8 mouse cellular contexts compared by ENCODE assay signal in the genomic region with DNA sequence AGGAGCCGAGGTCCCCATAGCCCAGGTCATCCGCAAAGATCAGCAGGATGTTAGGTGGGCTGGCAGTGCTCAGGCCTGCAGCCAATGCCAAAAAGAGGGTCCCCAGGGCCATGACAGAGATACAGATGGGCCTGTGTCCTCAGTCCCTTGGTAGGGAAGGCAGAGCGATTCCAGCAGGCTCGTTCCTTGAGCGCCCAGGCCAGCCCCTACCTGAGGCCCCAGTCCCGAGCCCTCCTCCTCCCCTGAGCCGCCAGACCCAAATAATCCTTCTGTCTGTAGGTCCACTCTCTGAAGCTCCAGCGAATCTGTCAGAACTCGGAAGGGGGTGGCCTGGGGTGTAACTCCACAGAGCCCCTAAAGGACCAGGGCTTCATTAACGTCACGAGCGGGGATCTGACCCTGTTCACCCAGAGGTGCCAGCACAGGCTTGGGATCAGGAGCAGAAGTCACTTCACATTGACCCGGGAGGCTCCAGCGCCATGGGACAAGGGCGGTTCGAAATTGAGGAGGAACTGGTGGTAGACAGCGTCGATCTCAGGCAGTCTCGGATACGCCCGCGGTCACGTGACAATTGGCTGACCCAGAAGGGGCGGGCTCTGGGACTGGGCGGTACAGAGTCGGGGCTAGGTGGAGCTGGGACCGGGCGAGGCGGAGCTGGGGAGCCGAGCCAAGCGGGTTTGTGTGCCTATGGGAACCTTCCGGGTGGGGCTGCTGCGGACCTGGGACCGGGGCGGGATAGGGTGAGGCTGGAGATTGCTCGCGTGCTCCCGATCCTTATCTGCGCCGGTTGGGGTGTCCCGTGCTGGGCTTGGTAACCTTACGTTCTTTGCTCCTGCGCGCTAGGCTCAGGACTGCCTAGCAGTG. TPM values are rescaled to one million over a fixed set of nuclear protein-coding genes. Genes with fewer than 3 reads are reported as not detected.
DNase-seq lines count a peak whose midpoint lies in the region; ATAC-seq and TF ChIP-seq lines count a peak whose summit lies in the region.

No protein-coding gene starts in this region.

- peak overlapping the region; percentile 64 for H3K4me2 ChIP-seq in embryonic facial prominence, embryonic 15.5 days (replicated peaks)
- H3K4me2 ChIP-seq in kidney, embryonic 14.5 days (replicated peaks; ENCODE audit: low read depth, low read length) = peak overlapping the region; percentile 90
- peak overlapping the region; percentile 88 for H3K4me2 ChIP-seq in limb, embryonic 15.5 days

- H3K9me3 ChIP-seq in embryonic facial prominence, embryonic 15.5 days (replicated peaks) = no peaks in the 10 kb centered on the region
- H3K9me3 ChIP-seq in kidney, embryonic 14.5 days (ENCODE audit: control insufficient read depth, low read length) = no peaks in the 10 kb centered on the region
- no peaks in the 10 kb centered on the region for H3K9me3 ChIP-seq in limb, embryonic 15.5 days

- peak overlapping the region; percentile 86 for H3K4me3 ChIP-seq in bone marrow, adult 2 months (replicated peaks; ENCODE audit: control insufficient read depth, low read depth, low read length)
- peak overlapping the region; percentile 65 for H3K4me3 ChIP-seq in embryonic facial prominence, embryonic 15.5 days (replicated peaks)
- peak overlapping the region; percentile 58 for H3K4me3 ChIP-seq in kidney, embryonic 14.5 days (ENCODE audit: low read length)
- peak overlapping the region; percentile 64 for H3K4me3 ChIP-seq in limb, embryonic 15.5 days

- DNase-seq in 3T3-L1 (ENCODE audit: low read depth, low spot score) = peak; percentile 95
- peak; percentile 96 for DNase-seq in heart, adult 8-10 months (ENCODE audit: low spot score)
- peak; percentile 71 to 89 for DNase-seq in monocyte, adult 2 months (ENCODE audit: low read depth in 1 of 2, low spot score in 2 of 2)
- peak; percentile 94 for DNase-seq in spleen, postnatal 36 days (ENCODE audit: low spot score in 2 of 2)

- peak; percentile 96 for ATAC-seq in embryonic facial prominence, embryonic 15.5 days (ENCODE audit: insufficient number of reproducible peaks, low FRiP score, low TSS enrichment, low read depth)
- ATAC-seq in kidney, embryonic 14.5 days (ENCODE audit: low FRiP score, low TSS enrichment) = peak; percentile 96
- ATAC-seq in limb, embryonic 15.5 days (ENCODE audit: insufficient number of reproducible peaks, low FRiP score, low TSS enrichment, low read depth) = peak; percentile 94

- peak; percentile 82; the same call in 1 of the 2 replicates for TF ChIP-seq POLR2A in bone marrow, adult 2 months (IDR thresholded peaks at IDR 0.05; ENCODE audit: borderline replicate concordance, control insufficient read depth, low read depth, low read length)

- H3K27ac ChIP-seq in bone marrow, adult 2 months (ENCODE audit: control insufficient read depth, insufficient read depth, low read depth, low read length, poor library complexity) = peak overlapping the region; percentile 20
- H3K27ac ChIP-seq in embryonic facial prominence, embryonic 15.5 days (replicated peaks) = peak overlapping the region; percentile 80
- H3K27ac ChIP-seq in kidney, embryonic 14.5 days (ENCODE audit: low read depth, low read length) = peak overlapping the region; percentile 31; the same call in 1 of the 2 replicates
- peak overlapping the region; percentile 79 for H3K27ac ChIP-seq in limb, embryonic 15.5 days

- no peaks in the 10 kb centered on the region for H3K36me3 ChIP-seq in embryonic facial prominence, embryonic 15.5 days
- H3K36me3 ChIP-seq in kidney, embryonic 14.5 days (ENCODE audit: control insufficient read depth, insufficient read depth, low read length) = no peaks in the 10 kb centered on the region
- no peaks in the 10 kb centered on the region for H3K36me3 ChIP-seq in limb, embryonic 15.5 days

- peak overlapping the region; percentile 47 for H3K9ac ChIP-seq in embryonic facial prominence, embryonic 15.5 days
- H3K9ac ChIP-seq in kidney, embryonic 14.5 days (ENCODE audit: low read depth, low read length) = peak overlapping the region; percentile 63
- H3K9ac ChIP-seq in limb, embryonic 15.5 days = peak overlapping the region; percentile 64

- no peak for TF ChIP-seq CTCF in bone marrow, adult 2 months (IDR thresholded peaks at IDR 0.05; ENCODE audit: control insufficient read depth, insufficient read depth, low read length)

- no peaks in the 10 kb centered on the region for H3K27me3 ChIP-seq in embryonic facial prominence, embryonic 15.5 days
- H3K27me3 ChIP-seq in kidney, embryonic 14.5 days (ENCODE audit: control insufficient read depth, insufficient read depth, low read length) = no peaks in the 10 kb centered on the region
- H3K27me3 ChIP-seq in limb, embryonic 15.5 days = no peaks in the 10 kb centered on the region

- WGBS in bone marrow, adult 2 months = 9% methylated on average over 44 of the region's 44 CpGs
- WGBS in embryonic facial prominence, embryonic 15.5 days = 7% methylated on average over 44 of the region's 44 CpGs
- 10% methylated on average over 44 of the region's 44 CpGs for WGBS in kidney, embryonic 14.5 days
- WGBS in limb, embryonic 15.5 days = 9% methylated on average over 44 of the region's 44 CpGs

- peaks cover 2% of the 10 kb centered on the region; the same call in 1 of the 2 replicates for H3K4me1 ChIP-seq in bone marrow, adult 2 months (ENCODE audit: control insufficient read depth, insufficient read depth, low read length)
- peaks cover 13% of the 10 kb centered on the region for H3K4me1 ChIP-seq in embryonic facial prominence, embryonic 15.5 days
- peaks cover 5% of the 10 kb centered on the region; the same call in 1 of the 2 replicates for H3K4me1 ChIP-seq in kidney, embryonic 14.5 days (ENCODE audit: control insufficient read depth, insufficient read depth, low read length)
- H3K4me1 ChIP-seq in limb, embryonic 15.5 days = peaks cover 13% of the 10 kb centered on the region

RNA-seq across cellular contexts. Expression of a gene that starts 1.4 kb away (rescaled TPM):
- 4.1 and 7.2 TPM in 2 replicates for polyA plus RNA-seq in bone marrow, adult 2 months (2011; ENCODE audit: insufficient read depth, insufficient read length, low replicate concordance, missing spikeins)
- 27.8 and 30.1 TPM in 2 replicates for polyA plus RNA-seq in embryonic facial prominence, embryonic 15.5 days (2015; fragmentation: Nextera tagmentation; extraction: Ambion mirVana)
- total RNA-seq in heart, adult 8-10 months (2022) = 10 to 100 TPM; 10.9 to 12.7 (median 11.8) TPM
- polyA plus RNA-seq in kidney, embryonic 14.5 days (2014; fragmentation: Nextera tagmentation; extraction: Ambion mirVana) = 11.1 and 12.1 TPM in 2 replicates
- polyA plus RNA-seq in limb, embryonic 15.5 days (2015; fragmentation: Nextera tagmentation; extraction: Ambion mirVana) = 27.6 and 31.7 TPM in 2 replicates

RNA-seq across cellular contexts. Expression of a gene that starts 22.1 kb away (rescaled TPM):
- polyA plus RNA-seq in bone marrow, adult 2 months (2011; ENCODE audit: insufficient read depth, insufficient read length, low replicate concordance, missing spikeins) = not detected in 2 replicates
- 3.4 and 4.9 TPM in 2 replicates for polyA plus RNA-seq in embryonic facial prominence, embryonic 15.5 days (2015; fragmentation: Nextera tagmentation; extraction: Ambion mirVana)
- total RNA-seq in heart, adult 8-10 months (2022) = under 1 TPM in 3 of 4 experiments, not detected in 1; 0.09 to 0.25 (median 0.09) TPM
- polyA plus RNA-seq in kidney, embryonic 14.5 days (2014; fragmentation: Nextera tagmentation; extraction: Ambion mirVana) = 0.34 and 0.37 TPM in 2 replicates
- polyA plus RNA-seq in limb, embryonic 15.5 days (2015; fragmentation: Nextera tagmentation; extraction: Ambion mirVana) = 0.63 and 0.82 TPM in 2 replicates

RNA-seq across cellular contexts. Expression of a gene that starts 23.6 kb away (rescaled TPM):
- 19.5 and 23.6 TPM in 2 replicates for polyA plus RNA-seq in bone marrow, adult 2 months (2011; ENCODE audit: insufficient read depth, insufficient read length, low replicate concordance, missing spikeins)
- polyA plus RNA-seq in embryonic facial prominence, embryonic 15.5 days (2015; fragmentation: Nextera tagmentation; extraction: Ambion mirVana) = 2.3 and 3.0 TPM in 2 replicates
- total RNA-seq in heart, adult 8-10 months (2022) = 10 to 100 TPM; 36.3 to 53.5 (median 43.5) TPM
- 2.5 and 3.0 TPM in 2 replicates for polyA plus RNA-seq in kidney, embryonic 14.5 days (2014; fragmentation: Nextera tagmentation; extraction: Ambion mirVana)
- 1.2 and 1.7 TPM in 2 replicates for polyA plus RNA-seq in limb, embryonic 15.5 days (2015; fragmentation: Nextera tagmentation; extraction: Ambion mirVana)

RNA-seq across cellular contexts. Expression of a gene that starts 46.1 kb away (rescaled TPM):
- 62.9 and 126 TPM in 2 replicates for polyA plus RNA-seq in bone marrow, adult 2 months (2011; ENCODE audit: insufficient read depth, insufficient read length, low replicate concordance, missing spikeins)
- 56.4 and 59.6 TPM in 2 replicates for polyA plus RNA-seq in embryonic facial prominence, embryonic 15.5 days (2015; fragmentation: Nextera tagmentation; extraction: Ambion mirVana)
- 10 to 100 TPM; 46.7 to 59.6 (median 54.0) TPM for total RNA-seq in heart, adult 8-10 months (2022)
- polyA plus RNA-seq in kidney, embryonic 14.5 days (2014; fragmentation: Nextera tagmentation; extraction: Ambion mirVana) = 51.7 and 57.7 TPM in 2 replicates
- polyA plus RNA-seq in limb, embryonic 15.5 days (2015; fragmentation: Nextera tagmentation; extraction: Ambion mirVana) = 53.0 and 55.5 TPM in 2 replicates

RNA-seq across cellular contexts. Expression of a gene that starts 46.3 kb away (rescaled TPM):
- polyA plus RNA-seq in bone marrow, adult 2 months (2011; ENCODE audit: insufficient read depth, insufficient read length, low replicate concordance, missing spikeins) = 1.9 and 5.4 TPM in 2 replicates
- not detected in 2 replicates for polyA plus RNA-seq in embryonic facial prominence, embryonic 15.5 days (2015; fragmentation: Nextera tagmentation; extraction: Ambion mirVana)
- total RNA-seq in heart, adult 8-10 months (2022) = 10 to 100 TPM in 2 of 4 experiments, 1 to 10 TPM in 2; 6.9 to 14.3 (median 10.7) TPM
- not detected in 2 replicates for polyA plus RNA-seq in kidney, embryonic 14.5 days (2014; fragmentation: Nextera tagmentation; extraction: Ambion mirVana)
- polyA plus RNA-seq in limb, embryonic 15.5 days (2015; fragmentation: Nextera tagmentation; extraction: Ambion mirVana) = 0.16 TPM in 1 of 2 replicates, not detected in the other

Comparison
In these comparisons a context has a peak if more than half of its experiments do, and no peak if none do; other contexts are left out.
1. Peak in every context shown above with its lines: DNase-seq, ATAC-seq, H3K4me3 ChIP-seq and H3K27ac ChIP-seq.
2. H3K27ac ChIP-seq: peak in every context shown above with its lines; median percentile 80 in embryonic facial prominence, embryonic 15.5 days; 79 in limb, embryonic 15.5 days; 31 in kidney, embryonic 14.5 days; 20 in bone marrow, adult 2 months.